Mouse (Mus musculus): Measurements from ENCODE around the gene Sh2d7. TPM values are rescaled to one million over a fixed set of nuclear protein-coding genes. Genes with fewer than 3 reads are reported as not detected.

The Sh2d7 gene
- total RNA-seq (2021), result not detected
- long read RNA-seq, result 0 reads

GRCm38 (mm10) chr9:54538684-54539083 is at the start of gene Sh2d7:
TSS of gene Sh2d7 (plus strand) at chr9:54538984.
- DNase-seq (ENCODE audit: low spot score in 2 of 2), result no peak

- no peak for DNase-seq (ENCODE audit: low spot score in 2 of 2)
These were observed 49.2 kb upstream of the Sh2d7 start for GRCm38 (mm10) chr9:54489599-54489998.

- DNase-seq (ENCODE audit: low spot score in 2 of 2), result no peak
These were observed 48.4 kb upstream of the Sh2d7 start for GRCm38 (mm10) chr9:54490431-54490830.

- DNase-seq (ENCODE audit: low spot score in 2 of 2), result peak in 1 of 2 experiments; percentile 17
These were observed 39.5 kb upstream of the Sh2d7 start for GRCm38 (mm10) chr9:54499291-54499690.

GRCm38 (mm10) chr9:54499791-54500190 is 39.0 kb upstream of the Sh2d7 start:
- DNase-seq (ENCODE audit: low spot score in 2 of 2), result no peak

GRCm38 (mm10) chr9:54500832-54501452 is 37.8 kb upstream of the Sh2d7 start:
- peak in 1 of 2 experiments; percentile 68 for DNase-seq (ENCODE audit: low spot score in 2 of 2)

GRCm38 (mm10) chr9:54501453-54502110 is 37.2 kb upstream of the Sh2d7 start, which contains the start of gene Dmxl2:
TSS of gene Dmxl2 (minus strand) at chr9:54501626.
- DNase-seq (ENCODE audit: low spot score in 2 of 2), result peak; percentile 87 to 90

- no peak for DNase-seq (ENCODE audit: low spot score in 2 of 2)
These were observed 36.7 kb upstream of the Sh2d7 start for GRCm38 (mm10) chr9:54502111-54502495.

- no peak for DNase-seq (ENCODE audit: low spot score in 2 of 2)
These were observed 35.9 kb upstream of the Sh2d7 start for GRCm38 (mm10) chr9:54502873-54503272.

GRCm38 (mm10) chr9:54515991-54516390 is 22.8 kb upstream of the Sh2d7 start:
- DNase-seq (ENCODE audit: low spot score in 2 of 2), result no peak

GRCm38 (mm10) chr9:54518921-54519320 is 19.9 kb upstream of the Sh2d7 start:
- no peak for DNase-seq (ENCODE audit: low spot score in 2 of 2)

GRCm38 (mm10) chr9:54520286-54520685 is 18.5 kb upstream of the Sh2d7 start:
- DNase-seq (ENCODE audit: low spot score in 2 of 2), result no peak

- no peak for DNase-seq (ENCODE audit: low spot score in 2 of 2)
These were observed 11.1 kb upstream of the Sh2d7 start for GRCm38 (mm10) chr9:54527694-54528093.

GRCm38 (mm10) chr9:54529950-54530349 is 8.8 kb upstream of the Sh2d7 start:
- no peak for DNase-seq (ENCODE audit: low spot score in 2 of 2)

- DNase-seq (ENCODE audit: low spot score in 2 of 2), result no peak
These were observed 7.9 kb upstream of the Sh2d7 start for GRCm38 (mm10) chr9:54530836-54531235.

- no peak for DNase-seq (ENCODE audit: low spot score in 2 of 2)
These were observed 7.4 kb upstream of the Sh2d7 start for GRCm38 (mm10) chr9:54531421-54531820.

- DNase-seq (ENCODE audit: low spot score in 2 of 2), result no peak
These were observed 5.9 kb upstream of the Sh2d7 start for GRCm38 (mm10) chr9:54532926-54533325.

- peak; percentile 84 for DNase-seq (ENCODE audit: low spot score in 2 of 2)
These were observed 4.8 kb upstream of the Sh2d7 start for GRCm38 (mm10) chr9:54533975-54534374.

GRCm38 (mm10) chr9:54536236-54536635 is 2.5 kb upstream of the Sh2d7 start:
- DNase-seq (ENCODE audit: low spot score in 2 of 2), result peak; percentile 64 to 69

GRCm38 (mm10) chr9:54537030-54537429 is 1.8 kb upstream of the Sh2d7 start:
- peak in 1 of 2 experiments; percentile 62 for DNase-seq (ENCODE audit: low spot score in 2 of 2)

GRCm38 (mm10) chr9:54537480-54537879 is 1.3 kb upstream of the Sh2d7 start:
- DNase-seq (ENCODE audit: low spot score in 2 of 2), result no peak

- DNase-seq (ENCODE audit: low spot score in 2 of 2), result no peak
These were observed 540 bp upstream of the Sh2d7 start for GRCm38 (mm10) chr9:54538244-54538643.

GRCm38 (mm10) chr9:54540801-54541200 is 2.0 kb downstream of the Sh2d7 start:
- DNase-seq (ENCODE audit: low spot score in 2 of 2), result no peak

Data from layer of hippocampus, postnatal 10 days (tissue).